Mouse (Mus musculus): ENCODE measurements at regions not wholly inside any gene's neighbourhood (a gene's known extent, or its start where the extent isn't known, plus 50 kb on each side); places are given as distances from the start of the nearest gene placed in this dataset.

DNA sequence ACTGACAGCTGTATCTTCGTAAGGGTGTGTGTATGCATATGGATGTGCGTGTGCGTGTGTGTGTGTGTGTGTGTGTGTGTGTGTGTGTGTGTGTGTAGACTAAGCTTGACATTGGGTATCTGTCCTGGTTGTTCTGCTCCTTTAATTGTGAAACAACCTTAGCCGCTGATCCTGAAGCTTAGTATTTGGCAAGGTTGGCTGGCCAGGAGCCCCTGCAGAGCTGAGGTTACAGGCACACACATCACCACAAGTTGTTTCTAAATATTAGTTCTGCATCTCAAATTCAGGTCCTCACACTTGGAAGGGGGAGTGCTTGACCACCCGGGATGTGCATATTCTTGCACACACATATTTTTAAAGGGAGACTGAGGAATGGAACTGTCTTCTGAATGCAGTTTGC lies 314.7 kb downstream of the Diras2 start:
- TF ChIP-seq MAX (IDR thresholded peaks at IDR 0.05; ENCODE audit: low read length) (no peak), ZMIZ1 (IDR thresholded peaks at IDR 0.05; ENCODE audit: low read depth, low read length) (no peak), CHD1 (IDR thresholded peaks at IDR 0.05; ENCODE audit: low read depth, low read length) (no peak), E2F4 (IDR thresholded peaks at IDR 0.05; ENCODE audit: borderline replicate concordance, low read depth, low read length) (no peak), POLR2A (IDR thresholded peaks at IDR 0.05; ENCODE audit: control insufficient read depth in 1 of 2, insufficient read depth in 1 of 2, low read depth in 1 of 2, low read length in 2 of 2, poor library complexity in 1 of 2) (no peak), EP300 (IDR thresholded peaks at IDR 0.05; ENCODE audit: low read depth in 1 of 2, low read length in 2 of 2) (no peak), NRF1 (IDR thresholded peaks at IDR 0.05; ENCODE audit: insufficient read depth, low read depth, low read length, poor library complexity, severe bottlenecking) (no peak)

Measured in MEL (cell line).